Mouse (Mus musculus): Measurements from ENCODE around the gene Hpgds.

DNA sequence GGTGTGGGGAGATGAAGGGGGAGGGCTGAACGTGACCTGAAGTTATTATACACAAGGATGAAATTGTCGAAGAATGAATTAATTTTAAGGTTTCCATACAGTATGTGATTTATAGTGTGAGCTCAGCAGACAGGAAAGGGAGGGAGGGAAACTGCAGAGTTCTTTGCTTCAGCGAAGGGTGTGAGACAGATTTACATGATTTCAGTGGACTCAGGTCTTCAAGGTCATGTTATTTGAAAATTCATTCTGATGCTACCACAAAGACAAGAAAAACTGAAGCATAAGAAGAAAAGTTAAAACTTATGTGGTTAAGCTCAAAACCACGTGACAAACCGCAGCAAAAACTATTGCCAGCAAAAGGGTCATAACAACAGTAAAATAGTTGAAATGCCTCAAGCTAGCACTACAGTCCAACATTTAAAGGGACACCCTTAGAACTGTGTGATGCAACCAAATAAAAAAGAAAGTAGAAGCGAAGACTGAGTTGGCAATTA is 3.9 kb downstream of the Hpgds start:
- no peak for TF ChIP-seq CTCF (IDR thresholded peaks at IDR 0.05)
- TF ChIP-seq POLR2A (IDR thresholded peaks at IDR 0.05; ENCODE audit: insufficient read depth, low read depth, low read length), result no peak
- no peak for TF ChIP-seq EP300 (IDR thresholded peaks at IDR 0.05; ENCODE audit: insufficient read depth, low read depth, low read length)
